Mouse (Mus musculus): ENCODE results near the gene Gkap1. TPM values are rescaled to one million over a fixed set of nuclear protein-coding genes. Genes with fewer than 3 reads are reported as not detected.

Gkap1 gene
- polyA plus RNA-seq, 1 experiment: 1.5 TPM

DNA sequence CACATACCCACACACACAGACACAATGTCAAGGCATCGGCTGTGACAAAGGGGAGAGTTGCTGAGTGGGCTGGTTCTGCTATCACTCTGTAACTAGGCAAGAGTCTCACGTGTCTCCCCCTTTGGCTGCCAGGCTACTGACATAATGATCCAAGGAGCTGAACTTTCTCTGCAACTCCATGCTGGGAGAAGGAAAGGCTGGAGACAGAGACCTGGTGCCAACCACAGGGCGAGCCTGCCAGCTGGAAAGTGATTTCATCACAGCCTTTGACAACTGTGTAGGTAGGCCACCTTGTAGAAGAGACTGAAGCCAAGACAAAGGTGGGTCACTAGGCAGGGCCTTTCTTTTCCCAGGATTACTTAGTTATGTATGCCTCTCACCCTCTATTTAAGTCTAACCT lies 78.3 kb downstream of the Gkap1 start:
- TF ChIP-seq POLR2A (IDR thresholded peaks at IDR 0.05; ENCODE audit: low read depth, low read length) (no peak), CTCF (IDR thresholded peaks at IDR 0.05; ENCODE audit: extremely low read depth, insufficient read depth, insufficient read length, insufficient replicate concordance) (no peak)
- no peaks in the 10 kb centered on the region for H3K27me3 ChIP-seq (ENCODE audit: control insufficient read depth, insufficient read depth, low read length)
- peak overlapping the region; percentile 5; the same call in 1 of the 2 replicates for H3K27ac ChIP-seq (ENCODE audit: insufficient read depth, low read length)
- 89% methylated on average over 3 of the region's 3 CpGs for WGBS
- peaks cover 19% of the 10 kb centered on the region for H3K36me3 ChIP-seq (ENCODE audit: control insufficient read depth, insufficient read depth, low read length)
- peaks cover 10% of the 10 kb centered on the region; the same call in 1 of the 2 replicates for H3K4me1 ChIP-seq (ENCODE audit: control insufficient read depth, insufficient read depth, insufficient read length)
- H3K4me3 ChIP-seq (ENCODE audit: extremely low read depth, insufficient read depth, insufficient read length): no peak overlapping the region
- no peak for DNase-seq (ENCODE audit: low read depth in 1 of 2, low spot score in 2 of 2)

DNA sequence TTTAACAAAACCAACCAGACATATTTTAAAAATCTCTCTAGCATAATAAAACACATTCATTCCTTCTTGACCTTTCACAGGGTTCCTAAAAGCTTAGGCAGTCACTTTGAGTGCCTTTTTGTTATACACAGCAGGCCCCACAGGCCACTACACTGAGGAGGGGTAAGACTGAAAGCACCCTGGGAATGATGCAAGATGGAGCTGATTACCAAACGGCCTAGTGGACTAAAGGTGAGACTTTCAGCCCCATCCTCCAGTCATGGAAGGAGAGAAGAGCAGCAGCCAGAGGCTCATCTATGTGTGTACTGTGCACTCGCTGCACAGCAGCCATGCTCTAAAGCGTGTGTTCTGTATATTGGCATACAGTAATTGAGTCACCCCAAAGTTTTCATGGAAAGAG lies 80.6 kb downstream of the Gkap1 start:
- 96% methylated on average over 3 of the region's 3 CpGs for WGBS
- no peak overlapping the region for H3K4me3 ChIP-seq (ENCODE audit: extremely low read depth, insufficient read depth, insufficient read length)
- no peak overlapping the region for H3K27ac ChIP-seq (ENCODE audit: insufficient read depth, low read length)
- peaks cover 38% of the 10 kb centered on the region for H3K36me3 ChIP-seq (ENCODE audit: control insufficient read depth, insufficient read depth, low read length)
- TF ChIP-seq CTCF (IDR thresholded peaks at IDR 0.05; ENCODE audit: extremely low read depth, insufficient read depth, insufficient read length, insufficient replicate concordance): no peak
- no peak for TF ChIP-seq POLR2A (IDR thresholded peaks at IDR 0.05; ENCODE audit: low read depth, low read length)
- no peaks in the 10 kb centered on the region for H3K27me3 ChIP-seq (ENCODE audit: control insufficient read depth, insufficient read depth, low read length)
- DNase-seq (ENCODE audit: low read depth in 1 of 2, low spot score in 2 of 2): no peak
- H3K4me1 ChIP-seq (ENCODE audit: control insufficient read depth, insufficient read depth, insufficient read length): peaks cover 10% of the 10 kb centered on the region; the same call in 1 of the 2 replicates

DNA sequence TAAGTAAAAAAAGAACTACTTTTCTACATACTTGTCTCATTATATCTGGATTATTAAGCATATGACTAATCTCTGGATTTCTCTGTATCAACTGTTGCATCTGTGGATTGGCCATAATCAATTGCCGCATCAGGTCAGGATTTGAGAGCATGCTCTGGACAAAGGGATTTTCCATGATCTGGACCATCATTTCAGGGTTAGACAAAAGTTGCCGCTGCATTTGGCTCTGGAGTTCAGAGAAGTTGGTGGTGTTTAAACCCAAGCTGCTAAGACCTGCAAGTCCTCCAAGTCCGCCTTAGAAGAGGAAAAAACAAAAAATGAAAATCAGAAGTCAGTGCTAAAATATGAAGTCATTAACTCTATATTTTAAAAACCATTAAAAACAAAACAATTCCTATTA lies 82.3 kb downstream of the Gkap1 start:
- WGBS: 92% methylated on average over 3 of the region's 3 CpGs
- Histone ChIP-seq H3K27ac (ENCODE audit: insufficient read depth, low read length) (no peak overlapping the region), H3K4me1 (ENCODE audit: control insufficient read depth, insufficient read depth, insufficient read length) (peaks cover 6% of the 10 kb centered on the region; the same call in 1 of the 2 replicates), H3K27me3 (ENCODE audit: control insufficient read depth, insufficient read depth, low read length) (no peaks in the 10 kb centered on the region), H3K4me3 (ENCODE audit: extremely low read depth, insufficient read depth, insufficient read length) (no peak overlapping the region), H3K36me3 (ENCODE audit: control insufficient read depth, insufficient read depth, low read length) (peaks cover 38% of the 10 kb centered on the region)
- TF ChIP-seq CTCF (IDR thresholded peaks at IDR 0.05; ENCODE audit: extremely low read depth, insufficient read depth, insufficient read length, insufficient replicate concordance) (no peak), POLR2A (IDR thresholded peaks at IDR 0.05; ENCODE audit: low read depth, low read length) (no peak)
- no peak for DNase-seq (ENCODE audit: low read depth in 1 of 2, low spot score in 2 of 2)

DNA sequence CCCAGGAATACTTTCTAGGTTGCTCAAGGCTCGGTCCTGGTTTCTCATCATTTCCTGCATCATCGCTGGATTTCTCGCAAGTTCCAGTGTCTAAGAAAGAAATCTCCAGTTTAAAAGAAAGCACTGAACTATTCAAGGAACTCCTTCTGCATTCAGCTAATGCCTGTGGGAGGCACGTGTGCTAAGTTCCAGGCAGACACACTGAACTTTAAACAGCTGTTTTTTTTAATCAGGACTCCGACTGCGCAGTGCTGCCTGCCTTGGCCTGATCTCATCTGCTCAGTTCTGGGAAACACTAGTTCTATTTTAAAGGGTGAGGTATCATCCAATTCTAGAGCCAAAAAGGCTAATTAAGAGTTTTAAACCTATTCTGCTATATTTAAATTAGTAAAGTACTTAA lies 83.4 kb downstream of the Gkap1 start:
- no peak for DNase-seq (ENCODE audit: low read depth in 1 of 2, low spot score in 2 of 2)
- peaks cover 41% of the 10 kb centered on the region for H3K36me3 ChIP-seq (ENCODE audit: control insufficient read depth, insufficient read depth, low read length)
- WGBS: 97% methylated on average over 6 of the region's 6 CpGs

DNA sequence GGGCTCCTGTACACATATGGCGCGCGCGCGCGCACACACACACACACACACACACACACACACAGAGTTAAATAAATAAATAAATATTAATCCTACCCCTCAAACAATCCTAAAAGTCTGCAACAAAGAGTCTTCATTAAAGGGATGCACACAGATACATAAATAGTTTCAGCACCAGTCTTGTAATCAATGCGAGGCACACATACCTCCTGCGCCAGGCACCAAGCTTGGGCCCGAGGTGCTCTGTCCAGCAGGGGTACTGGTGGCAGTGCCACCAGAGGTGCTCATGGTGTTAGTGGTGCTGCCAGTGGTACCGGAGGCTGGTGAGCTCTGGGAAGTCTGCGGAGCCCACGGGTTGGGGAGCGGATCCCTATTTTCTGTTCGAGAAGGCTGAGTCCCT lies 84.0 kb downstream of the Gkap1 start:
- no peaks in the 10 kb centered on the region for H3K27me3 ChIP-seq (ENCODE audit: control insufficient read depth, insufficient read depth, low read length)
- H3K27ac ChIP-seq (ENCODE audit: insufficient read depth, low read length): no peak overlapping the region
- no peak for DNase-seq (ENCODE audit: low read depth in 1 of 2, low spot score in 2 of 2)
- H3K36me3 ChIP-seq (ENCODE audit: control insufficient read depth, insufficient read depth, low read length): peaks cover 41% of the 10 kb centered on the region
- WGBS: 98% methylated on average over 14 of the region's 14 CpGs
- TF ChIP-seq CTCF (IDR thresholded peaks at IDR 0.05; ENCODE audit: extremely low read depth, insufficient read depth, insufficient read length, insufficient replicate concordance) (no peak), POLR2A (IDR thresholded peaks at IDR 0.05; ENCODE audit: low read depth, low read length) (no peak)
- no peaks in the 10 kb centered on the region for H3K4me1 ChIP-seq (ENCODE audit: control insufficient read depth, insufficient read depth, insufficient read length)
- H3K4me3 ChIP-seq (ENCODE audit: extremely low read depth, insufficient read depth, insufficient read length): no peak overlapping the region

More for the DNA sequence above, 83.4 kb downstream of the Gkap1 start:
- Histone ChIP-seq H3K4me1 (ENCODE audit: control insufficient read depth, insufficient read depth, insufficient read length) (peaks cover 2% of the 10 kb centered on the region; the same call in 1 of the 2 replicates), H3K4me3 (ENCODE audit: extremely low read depth, insufficient read depth, insufficient read length) (no peak overlapping the region), H3K27me3 (ENCODE audit: control insufficient read depth, insufficient read depth, low read length) (no peaks in the 10 kb centered on the region), H3K27ac (ENCODE audit: insufficient read depth, low read length) (no peak overlapping the region)
- TF ChIP-seq POLR2A (IDR thresholded peaks at IDR 0.05; ENCODE audit: low read depth, low read length) (no peak), CTCF (IDR thresholded peaks at IDR 0.05; ENCODE audit: extremely low read depth, insufficient read depth, insufficient read length, insufficient replicate concordance) (no peak)

DNA sequence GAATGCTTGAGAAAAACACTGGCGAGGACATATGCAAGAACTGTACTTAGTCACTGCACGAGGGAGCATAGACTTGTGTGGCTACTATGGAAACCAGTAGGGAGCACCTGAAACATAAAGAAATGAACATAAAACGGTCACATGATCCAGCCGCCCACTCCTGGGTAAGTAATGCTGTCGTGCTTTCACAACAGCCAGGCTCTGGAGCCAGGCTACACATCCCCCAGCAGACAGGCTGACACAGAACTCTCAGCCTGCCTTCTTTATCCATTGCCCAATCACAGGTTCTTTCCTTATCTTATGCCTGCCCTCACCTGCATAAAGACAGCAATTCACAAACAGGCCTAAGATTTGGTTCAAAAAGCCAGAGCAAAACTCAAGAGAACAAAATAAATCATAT lies 86.0 kb downstream of the Gkap1 start:
- H3K36me3 ChIP-seq (ENCODE audit: control insufficient read depth, insufficient read depth, low read length): peaks cover 31% of the 10 kb centered on the region
- H3K27ac ChIP-seq (ENCODE audit: insufficient read depth, low read length): no peak overlapping the region
- no peaks in the 10 kb centered on the region for H3K27me3 ChIP-seq (ENCODE audit: control insufficient read depth, insufficient read depth, low read length)
- no peak for DNase-seq (ENCODE audit: low read depth in 1 of 2, low spot score in 2 of 2)
- WGBS: 78% methylated on average over 5 of the region's 5 CpGs
- H3K4me3 ChIP-seq (ENCODE audit: extremely low read depth, insufficient read depth, insufficient read length): no peak overlapping the region
- no peaks in the 10 kb centered on the region for H3K4me1 ChIP-seq (ENCODE audit: control insufficient read depth, insufficient read depth, insufficient read length)
- TF ChIP-seq POLR2A (IDR thresholded peaks at IDR 0.05; ENCODE audit: low read depth, low read length): no peak
- no peak for TF ChIP-seq CTCF (IDR thresholded peaks at IDR 0.05; ENCODE audit: extremely low read depth, insufficient read depth, insufficient read length, insufficient replicate concordance)

DNA sequence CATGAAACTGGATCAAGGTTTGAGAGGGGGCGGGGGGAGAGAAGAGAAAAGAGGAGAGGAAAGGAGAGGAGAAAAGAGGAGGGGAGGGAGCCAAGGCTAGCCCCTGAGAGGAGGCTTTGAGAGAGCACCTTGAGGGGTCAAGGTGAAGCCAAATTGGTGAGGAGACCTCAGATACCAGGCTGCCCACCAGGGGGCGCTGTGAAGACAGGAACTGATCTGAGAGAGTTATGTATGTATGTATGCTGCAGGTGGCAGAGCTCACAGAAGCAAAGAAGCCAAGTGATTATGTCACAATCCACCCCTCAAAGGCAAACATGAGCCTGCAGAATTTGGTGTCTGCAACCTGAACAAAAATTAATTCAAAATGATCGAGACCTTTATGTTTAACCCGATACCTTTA lies 87.1 kb downstream of the Gkap1 start:
- no peak overlapping the region for H3K4me3 ChIP-seq (ENCODE audit: extremely low read depth, insufficient read depth, insufficient read length)
- no peak overlapping the region for H3K27ac ChIP-seq (ENCODE audit: insufficient read depth, low read length)
- peaks cover 33% of the 10 kb centered on the region for H3K36me3 ChIP-seq (ENCODE audit: control insufficient read depth, insufficient read depth, low read length)
- DNase-seq (ENCODE audit: low read depth in 1 of 2, low spot score in 2 of 2): peak; percentile 64 to 86
- no peaks in the 10 kb centered on the region for H3K27me3 ChIP-seq (ENCODE audit: control insufficient read depth, insufficient read depth, low read length)
- TF ChIP-seq CTCF (IDR thresholded peaks at IDR 0.05; ENCODE audit: extremely low read depth, insufficient read depth, insufficient read length, insufficient replicate concordance) (peak; percentile 83; the same call in 1 of the 2 replicates), POLR2A (IDR thresholded peaks at IDR 0.05; ENCODE audit: low read depth, low read length) (no peak)
- WGBS: 61% methylated on average over 4 of the region's 4 CpGs
- no peaks in the 10 kb centered on the region for H3K4me1 ChIP-seq (ENCODE audit: control insufficient read depth, insufficient read depth, insufficient read length)

Data from spleen, adult 2 months (tissue).